8 mouse cellular contexts compared by ENCODE assay signal in the genomic region with DNA sequence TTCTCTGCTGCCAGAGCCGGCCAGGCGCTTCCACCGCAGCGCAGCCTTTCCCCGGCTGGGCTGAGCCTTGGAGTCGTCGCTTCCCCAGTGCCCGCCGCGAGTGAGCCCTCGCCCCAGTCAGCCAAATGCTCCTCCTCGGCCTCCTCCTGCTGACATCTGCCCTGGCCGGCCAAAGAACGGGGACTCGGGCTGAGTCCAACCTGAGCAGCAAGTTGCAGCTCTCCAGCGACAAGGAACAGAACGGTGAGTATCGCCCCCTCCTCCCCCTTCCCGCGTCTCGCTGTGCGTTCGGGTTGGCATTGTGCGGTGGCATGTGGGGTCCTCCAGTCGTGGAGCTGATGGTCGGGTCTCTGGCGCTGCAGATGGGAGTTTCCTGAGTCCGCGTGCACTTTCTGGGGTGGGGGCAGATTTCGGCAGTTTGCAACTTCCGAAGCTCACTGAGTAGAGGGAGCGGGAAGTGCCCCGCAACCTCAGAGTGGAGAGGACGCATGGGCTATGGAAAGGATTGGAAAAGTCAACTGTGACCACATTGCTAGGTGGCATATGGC. TPM values are rescaled to one million over a fixed set of nuclear protein-coding genes. Genes with fewer than 3 reads are reported as not detected.
DNase-seq lines count a peak whose midpoint lies in the region; ATAC-seq lines count a peak whose summit lies in the region.

No protein-coding gene starts in this region.

- intact Hi-C loops in left cerebral cortex, postnatal 4 days (cut with DNase I) = loop anchor here (5.0 to 10.0 kb wide), 2 partner anchors 745 to 887 kb away; no protein-coding TSS in a partner anchor

- DNase-seq in ZHBTc4 (ENCODE audit: low read depth, low spot score) = peak; percentile 69
- DNase-seq in left cerebral cortex, postnatal 4 days = peak; percentile 65
- peak; percentile 31 for DNase-seq in splenic B cell, adult 2 months (ENCODE audit: low read depth, low spot score)

- peak overlapping the region; percentile 76 for H3K9ac ChIP-seq in forebrain, embryonic 16.5 days (replicated peaks; ENCODE audit: low read depth, low read length)
- H3K9ac ChIP-seq in hindbrain, embryonic 15.5 days = peak overlapping the region; percentile 78
- peak overlapping the region; percentile 77 for H3K9ac ChIP-seq in midbrain, embryonic 12.5 days (replicated peaks)

- peak overlapping the region; percentile 84 for H3K4me3 ChIP-seq in forebrain, embryonic 16.5 days (replicated peaks; ENCODE audit: low read length)
- peak overlapping the region; percentile 93 for H3K4me3 ChIP-seq in hindbrain, embryonic 15.5 days
- H3K4me3 ChIP-seq in midbrain, embryonic 12.5 days = peak overlapping the region; percentile 77

- WGBS in forebrain, embryonic 16.5 days = 1% methylated on average over 33 of the region's 34 CpGs
- WGBS in hindbrain, embryonic 15.5 days = under 1% methylated on average over 33 of the region's 34 CpGs
- WGBS in midbrain, embryonic 12.5 days = under 1% methylated on average over 34 of the region's 34 CpGs

- peak; percentile 52; the same call in 1 of the 2 replicates for ATAC-seq in cerebellum, adult (ENCODE audit: insufficient number of reproducible peaks, low FRiP score, low TSS enrichment)
- peak; percentile 72 for ATAC-seq in forebrain, embryonic 16.5 days
- peak; percentile 75 for ATAC-seq in hindbrain, embryonic 15.5 days (ENCODE audit: low FRiP score, low read depth)
- peak; percentile 57 for ATAC-seq in midbrain, embryonic 12.5 days (ENCODE audit: low FRiP score, low read depth)
- ATAC-seq in activated CD4-positive, CD25-positive, alpha-beta regulatory T cell, adult 4 months = no peak

- H3K9me3 ChIP-seq in forebrain, embryonic 16.5 days (ENCODE audit: control insufficient read depth, low read length) = no peaks in the 10 kb centered on the region
- no peaks in the 10 kb centered on the region for H3K9me3 ChIP-seq in hindbrain, embryonic 15.5 days
- no peaks in the 10 kb centered on the region for H3K9me3 ChIP-seq in midbrain, embryonic 12.5 days

- H3K27me3 ChIP-seq in forebrain, embryonic 16.5 days (replicated peaks; ENCODE audit: control insufficient read depth, insufficient read depth, low read length) = no peaks in the 10 kb centered on the region
- H3K27me3 ChIP-seq in hindbrain, embryonic 15.5 days = no peaks in the 10 kb centered on the region
- H3K27me3 ChIP-seq in midbrain, embryonic 12.5 days = 0 out of 2 replicates have a peak, but pooled peaks cover 3% of the 10 kb centered on the region
- H3K27me3 ChIP-seq in splenic B cell, adult 2 months (ENCODE audit: control insufficient read depth, insufficient read depth, low read length, poor library complexity, severe bottlenecking) = no peaks in the 10 kb centered on the region

- H3K4me2 ChIP-seq in forebrain, embryonic 16.5 days (ENCODE audit: low read length) = peak overlapping the region; percentile 81
- H3K4me2 ChIP-seq in hindbrain, embryonic 15.5 days = peak overlapping the region; percentile 98
- peak overlapping the region; percentile 91 for H3K4me2 ChIP-seq in midbrain, embryonic 12.5 days (replicated peaks)

- peaks cover 19% of the 10 kb centered on the region for H3K4me1 ChIP-seq in forebrain, embryonic 16.5 days (replicated peaks; ENCODE audit: control insufficient read depth, insufficient read depth, low read length)
- peaks cover 20% of the 10 kb centered on the region for H3K4me1 ChIP-seq in hindbrain, embryonic 15.5 days (replicated peaks)
- 0 out of 2 replicates have a peak, but pooled peaks cover 11% of the 10 kb centered on the region for H3K4me1 ChIP-seq in midbrain, embryonic 12.5 days

- peak overlapping the region; percentile 77 for H3K27ac ChIP-seq in forebrain, embryonic 16.5 days (ENCODE audit: low read length)
- H3K27ac ChIP-seq in hindbrain, embryonic 15.5 days (replicated peaks) = peak overlapping the region; percentile 74
- H3K27ac ChIP-seq in midbrain, embryonic 12.5 days (replicated peaks) = peak overlapping the region; percentile 73; the same call in 1 of the 2 replicates

- H3K36me3 ChIP-seq in forebrain, embryonic 16.5 days (ENCODE audit: control insufficient read depth, insufficient read depth) = no peaks in the 10 kb centered on the region
- no peaks in the 10 kb centered on the region for H3K36me3 ChIP-seq in hindbrain, embryonic 15.5 days
- no peaks in the 10 kb centered on the region for H3K36me3 ChIP-seq in midbrain, embryonic 12.5 days
- H3K36me3 ChIP-seq in splenic B cell, adult 2 months (ENCODE audit: control insufficient read depth, insufficient read depth, low read length, poor library complexity, severe bottlenecking) = no peaks in the 10 kb centered on the region

RNA-seq across cellular contexts. Expression of a gene that starts 1.2 kb away (rescaled TPM):
- polyA plus RNA-seq in forebrain, embryonic 16.5 days (2015; fragmentation: Nextera tagmentation; extraction: Ambion mirVana) = 6.2 and 8.1 TPM in 2 replicates
- polyA plus RNA-seq in hindbrain, embryonic 15.5 days (2015; fragmentation: Nextera tagmentation; extraction: Ambion mirVana) = 5.8 and 6.6 TPM in 2 replicates
- 10 to 100 TPM; 12.9 to 14.0 TPM for total RNA-seq in left cerebral cortex, postnatal 4 days (2021)
- polyA plus RNA-seq in midbrain, embryonic 12.5 days (2016; fragmentation: Nextera tagmentation; extraction: Ambion mirVana) = 5.4 and 7.4 TPM in 2 replicates
- not detected for polyA plus RNA-seq in activated CD4-positive, CD25-positive, alpha-beta regulatory T cell, adult 4 months (2017; shearing (Covaris generic))
